14 mouse cellular contexts compared by ENCODE assay signal in genomic region chr14:99772774-99773423, GRCm38 (mm10).
DNase-seq lines count a peak whose midpoint lies in the region; ATAC-seq and TF ChIP-seq lines count a peak whose summit lies in the region.
"Had no signal": no experiment of that assay in that cellular context is flagged by ENCODE, and none has a peak within 500 bp of the region (broad histone marks: within the 10 kb centered on the region; RNA-seq: fewer than 3 reads in every experiment).

No protein-coding gene starts in this region.

- WGBS in embryonic facial prominence, embryonic 14.5 days, result 60% methylated on average over 19 of the region's 19 CpGs
- WGBS in embryonic facial prominence, embryonic 10.5 days, result 84% methylated on average over 19 of the region's 19 CpGs
- WGBS in limb, embryonic 14.5 days, result 43% methylated on average over 19 of the region's 19 CpGs

- DNase-seq in embryonic facial prominence, embryonic 14.5 days (ENCODE audit: low spot score), result peak; percentile 17
- no peak for DNase-seq in embryonic facial prominence, embryonic 10.5 days (ENCODE audit: low spot score)
- DNase-seq in kidney, postnatal 10 days, result peak; percentile 22
- DNase-seq in kidney, adult 9 months, result no peak
- DNase-seq in R1 (ENCODE audit: low read depth, low spot score), result peak; percentile 60
- DNase-seq in limb, embryonic 14.5 days (ENCODE audit: low spot score), result peak; percentile 37
- DNase-seq in frontal cortex, postnatal 36 days (ENCODE audit: low spot score in 2 of 2), result no peak
- no peak for DNase-seq in gastrocnemius, postnatal 4 days (ENCODE audit: low spot score in 2 of 2)
- DNase-seq: cerebellum, adult 11-12 months; gastrocnemius, postnatal 25 days; spleen, adult 18-20 months; thymus, postnatal 36 days had no signal

- no peak for TF ChIP-seq POLR2A in limb, embryonic 14.5 days (IDR thresholded peaks at IDR 0.05; ENCODE audit: borderline replicate concordance, extremely low read depth, insufficient read depth, insufficient read length)

- H3K4me1 ChIP-seq in embryonic facial prominence, embryonic 14.5 days (ENCODE audit: control insufficient read depth, insufficient read depth, low read length), result no peaks in the 10 kb centered on the region
- H3K4me1 ChIP-seq in embryonic facial prominence, embryonic 10.5 days, result no peaks in the 10 kb centered on the region
- no peaks in the 10 kb centered on the region for H3K4me1 ChIP-seq in limb, embryonic 14.5 days (ENCODE audit: control insufficient read depth, insufficient read depth, low read length)
- H3K4me1 ChIP-seq: midbrain, embryonic 12.5 days had no signal

- no peaks in the 10 kb centered on the region for H3K9me3 ChIP-seq in embryonic facial prominence, embryonic 14.5 days (ENCODE audit: control insufficient read depth, low read length)
- no peaks in the 10 kb centered on the region for H3K9me3 ChIP-seq in embryonic facial prominence, embryonic 10.5 days
- H3K9me3 ChIP-seq in limb, embryonic 14.5 days (ENCODE audit: control insufficient read depth, low read length), result no peaks in the 10 kb centered on the region
- H3K9me3 ChIP-seq: midbrain, embryonic 12.5 days had no signal

- peak overlapping the region; percentile 13; the same call in 1 of the 2 replicates for H3K4me2 ChIP-seq in embryonic facial prominence, embryonic 14.5 days (ENCODE audit: low read depth, low read length)
- 0 out of 2 replicates have a peak overlapping the region, but pooled peaks have one; percentile 10 for H3K4me2 ChIP-seq in limb, embryonic 14.5 days (replicated peaks; ENCODE audit: low read depth, low read length, severe bottlenecking)
- H3K4me2 ChIP-seq: hindbrain, embryonic 14.5 days; midbrain, embryonic 12.5 days had no signal

- H3K27me3 ChIP-seq in embryonic facial prominence, embryonic 14.5 days (replicated peaks; ENCODE audit: control insufficient read depth, insufficient read depth, low read length), result no peaks in the 10 kb centered on the region
- H3K27me3 ChIP-seq in embryonic facial prominence, embryonic 10.5 days (replicated peaks; ENCODE audit: low read depth, poor library complexity, severe bottlenecking), result no peaks in the 10 kb centered on the region
- no peaks in the 10 kb centered on the region for H3K27me3 ChIP-seq in limb, embryonic 14.5 days (ENCODE audit: control insufficient read depth, insufficient read depth, low read length)
- H3K27me3 ChIP-seq: midbrain, embryonic 12.5 days had no signal

- no peak overlapping the region for H3K9ac ChIP-seq in embryonic facial prominence, embryonic 14.5 days (ENCODE audit: low read depth, low read length)
- no peak overlapping the region for H3K9ac ChIP-seq in limb, embryonic 14.5 days (ENCODE audit: low read depth, low read length, severe bottlenecking)
- H3K9ac ChIP-seq: hindbrain, embryonic 14.5 days; midbrain, embryonic 12.5 days had no signal

- no peak overlapping the region for H3K27ac ChIP-seq in embryonic facial prominence, embryonic 14.5 days (replicated peaks; ENCODE audit: low read depth, low read length)
- no peak overlapping the region for H3K27ac ChIP-seq in embryonic facial prominence, embryonic 10.5 days (replicated peaks)
- no peak overlapping the region for H3K27ac ChIP-seq in limb, embryonic 14.5 days (replicated peaks; ENCODE audit: low read depth, low read length)
- H3K27ac ChIP-seq: hindbrain, embryonic 14.5 days; midbrain, embryonic 12.5 days had no signal

- 0 out of 2 replicates have a peak, but pooled peaks have one; percentile 15 for ATAC-seq in embryonic facial prominence, embryonic 14.5 days (ENCODE audit: low read depth)
- peak; percentile 37; the same call in 1 of the 2 replicates for ATAC-seq in limb, embryonic 14.5 days (ENCODE audit: low FRiP score, low read depth)

- no peak overlapping the region for H3K4me3 ChIP-seq in embryonic facial prominence, embryonic 14.5 days (ENCODE audit: low read depth, low read length)
- no peak overlapping the region for H3K4me3 ChIP-seq in embryonic facial prominence, embryonic 10.5 days
- no peak overlapping the region for H3K4me3 ChIP-seq in limb, embryonic 14.5 days (replicated peaks; ENCODE audit: low read length)
- H3K4me3 ChIP-seq: midbrain, embryonic 12.5 days had no signal

- H3K36me3 ChIP-seq in embryonic facial prominence, embryonic 14.5 days (ENCODE audit: control insufficient read depth, insufficient read depth, low read length), result no peaks in the 10 kb centered on the region
- H3K36me3 ChIP-seq in embryonic facial prominence, embryonic 10.5 days (replicated peaks), result no peaks in the 10 kb centered on the region
- no peaks in the 10 kb centered on the region for H3K36me3 ChIP-seq in limb, embryonic 14.5 days (ENCODE audit: control insufficient read depth, insufficient read depth, low read length)
- H3K36me3 ChIP-seq: midbrain, embryonic 12.5 days had no signal

Comparison
In these comparisons a context has a peak if more than half of its experiments do, and no peak if none do; other contexts are left out.
1. DNase-seq: peak in embryonic facial prominence, embryonic 14.5 days (single experiment), kidney, postnatal 10 days (single experiment), R1 (single experiment) and limb, embryonic 14.5 days (single experiment); none in embryonic facial prominence, embryonic 10.5 days (single experiment), kidney, adult 9 months (single experiment), frontal cortex, postnatal 36 days (0 of 2) and gastrocnemius, postnatal 4 days (0 of 2).